In the genomic region with DNA sequence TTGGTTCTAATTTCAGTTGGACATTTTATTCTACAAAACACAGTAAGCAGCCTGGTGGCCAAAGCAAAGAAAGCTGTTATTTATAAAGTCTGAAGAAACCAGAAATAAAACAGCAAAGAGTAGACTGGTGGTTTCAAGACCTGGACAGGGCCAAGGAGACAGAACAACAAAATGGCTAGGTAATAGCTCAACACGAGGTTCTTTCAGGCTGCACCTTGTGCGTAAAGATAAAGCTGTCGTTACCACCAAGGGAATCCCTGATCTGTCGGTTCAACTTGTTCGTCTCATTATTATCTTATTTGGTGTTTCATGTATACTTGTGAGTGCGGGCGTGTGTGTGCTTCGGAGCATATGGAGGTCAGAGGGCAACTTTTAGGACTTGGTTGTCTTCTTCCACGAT, we compare ENCODE assay signal across 21 mouse cellular contexts. TPM values are rescaled to one million over a fixed set of nuclear protein-coding genes. Genes with fewer than 3 reads are reported as not detected.
DNase-seq lines count a peak whose midpoint lies in the region; ATAC-seq and TF ChIP-seq lines count a peak whose summit lies in the region.
"Had no signal": no experiment of that assay in that cellular context is flagged by ENCODE, and none has a peak within 500 bp of the region (broad histone marks: within the 10 kb centered on the region; RNA-seq: fewer than 3 reads in every experiment).

No protein-coding gene starts in this region.

- no peak for TF ChIP-seq POLR2A in kidney, adult 2 months (IDR thresholded peaks at IDR 0.05; ENCODE audit: low read depth, low read length)

- no peaks in the 10 kb centered on the region for H3K9me3 ChIP-seq in liver, embryonic 14.5 days (ENCODE audit: control insufficient read depth, low read length)
- H3K9me3 ChIP-seq: embryonic facial prominence, embryonic 15.5 days; forebrain, embryonic 10.5 days; forebrain, embryonic 15.5 days; heart, embryonic 15.5 days; hindbrain, embryonic 12.5 days had no signal

- H3K4me2 ChIP-seq in liver, embryonic 14.5 days (ENCODE audit: low read depth) = no peak overlapping the region
- H3K4me2 ChIP-seq: embryonic facial prominence, embryonic 15.5 days; forebrain, embryonic 15.5 days; heart, embryonic 11.5 days; heart, embryonic 15.5 days; hindbrain, embryonic 12.5 days had no signal

- no peaks in the 10 kb centered on the region; the same call in 1 of the 2 replicates for H3K36me3 ChIP-seq in kidney, adult 2 months (ENCODE audit: control insufficient read depth, insufficient read depth, low read length)
- no peaks in the 10 kb centered on the region for H3K36me3 ChIP-seq in liver, embryonic 14.5 days (replicated peaks; ENCODE audit: control insufficient read depth, insufficient read depth, low read depth)
- H3K36me3 ChIP-seq: embryonic facial prominence, embryonic 15.5 days; forebrain, embryonic 10.5 days; forebrain, embryonic 15.5 days; heart, embryonic 15.5 days; hindbrain, embryonic 12.5 days had no signal

- no peak overlapping the region; the same call in 1 of the 2 replicates for H3K9ac ChIP-seq in liver, embryonic 14.5 days (replicated peaks)
- H3K9ac ChIP-seq: embryonic facial prominence, embryonic 15.5 days; forebrain, embryonic 15.5 days; heart, embryonic 15.5 days; hindbrain, embryonic 12.5 days had no signal

- no peak for DNase-seq in kidney, adult 2 months
- no peak for DNase-seq in kidney, adult 9 months
- DNase-seq in liver, embryonic 14.5 days (ENCODE audit: low read depth in 3 of 3, low spot score in 3 of 3) = no peak
- DNase-seq in testis, postnatal 14 days (ENCODE audit: low spot score) = no peak
- no peak for DNase-seq in B cell, adult 2 months
- DNase-seq: adrenal gland, postnatal 14 days; cerebellum, adult 2 months; cerebellum, postnatal 10 days; gastrocnemius, postnatal 36 days; heart, adult 11 months had no signal

- TF ChIP-seq CTCF in kidney, adult 2 months (conservative IDR thresholded peaks at IDR 0.05; ENCODE audit: insufficient read depth, insufficient read length, low read depth, low read length) = no peak
- no peak for TF ChIP-seq CTCF in liver, embryonic 14.5 days (IDR thresholded peaks at IDR 0.05; ENCODE audit: low read depth)

- peaks cover 13% of the 10 kb centered on the region; the same call in 1 of the 2 replicates for H3K4me1 ChIP-seq in kidney, adult 2 months (ENCODE audit: control insufficient read depth, insufficient read depth, low read length)
- peaks cover 12% of the 10 kb centered on the region for H3K4me1 ChIP-seq in brown adipose tissue, adult 24 weeks (ENCODE audit: control insufficient read depth, insufficient read depth, insufficient read length, low read length)
- peaks cover 10 to 44% of the 10 kb centered on the region in 2 experiments for H3K4me1 ChIP-seq in liver, embryonic 14.5 days (replicated peaks; ENCODE audit: control insufficient read depth in 2 of 2, insufficient read depth in 2 of 2, low read length in 1 of 2)
- H3K4me1 ChIP-seq: forebrain, embryonic 10.5 days; forebrain, embryonic 15.5 days; hindbrain, embryonic 12.5 days had no signal

- no peaks in the 10 kb centered on the region for H3K27me3 ChIP-seq in kidney, adult 2 months (replicated peaks; ENCODE audit: control insufficient read depth, insufficient read depth, low read length)
- no peaks in the 10 kb centered on the region for H3K27me3 ChIP-seq in liver, embryonic 14.5 days (ENCODE audit: control insufficient read depth, insufficient read depth, low read length)
- H3K27me3 ChIP-seq: embryonic facial prominence, embryonic 15.5 days; forebrain, embryonic 15.5 days; heart, embryonic 15.5 days; hindbrain, embryonic 12.5 days had no signal

- 0 out of 2 replicates have a peak overlapping the region, but pooled peaks have one; percentile 36 for H3K27ac ChIP-seq in kidney, adult 2 months (ENCODE audit: insufficient read depth, low read depth, low read length)
- H3K27ac ChIP-seq in brown adipose tissue, adult 24 weeks (replicated peaks; ENCODE audit: low read depth, low read length) = peak overlapping the region; percentile 59
- peak overlapping the region; percentile 16; the same call in 1 of the 2 replicates for H3K27ac ChIP-seq in liver, embryonic 14.5 days
- H3K27ac ChIP-seq: embryonic facial prominence, embryonic 15.5 days; forebrain, embryonic 10.5 days; forebrain, embryonic 15.5 days; heart, embryonic 15.5 days; hindbrain, embryonic 12.5 days had no signal

- WGBS in kidney, adult 2 months = 87% methylated on average over 9 of the region's 9 CpGs
- WGBS in liver, embryonic 14.5 days (ENCODE audit: insufficient replicate concordance) = 19% methylated on average over 9 of the region's 9 CpGs

- ATAC-seq in liver, embryonic 14.5 days (ENCODE audit: insufficient read depth) = peak; percentile 38; the same call in 1 of the 2 replicates
- ATAC-seq in megakaryocyte-erythroid progenitor cell, adult 5-6 weeks (replicated peaks; ENCODE audit: low FRiP score, low TSS enrichment, poor library complexity, severe bottlenecking) = peak; percentile 47
- ATAC-seq: forebrain, embryonic 15.5 days; hindbrain, embryonic 16.5 days; inflammation-experienced regulatory T-cells, adult 6 months had no signal

- peak; percentile 39; the same call in 1 of the 2 replicates for TF ChIP-seq EP300 in liver, embryonic 14.5 days (IDR thresholded peaks at IDR 0.05; ENCODE audit: low read depth)

- no peak overlapping the region for H3K4me3 ChIP-seq in kidney, adult 2 months (ENCODE audit: insufficient read depth, low read depth, low read length)
- H3K4me3 ChIP-seq in brown adipose tissue, adult 24 weeks (ENCODE audit: insufficient read depth, low read depth, low read length) = no peak overlapping the region
- H3K4me3 ChIP-seq in liver, embryonic 14.5 days (ENCODE audit: insufficient read depth in 1 of 2, low read depth in 2 of 2, low read length in 2 of 2) = no peak overlapping the region
- H3K4me3 ChIP-seq: embryonic facial prominence, embryonic 15.5 days; erythroblast, embryonic 14.5 days; forebrain, embryonic 10.5 days; forebrain, embryonic 15.5 days; heart, embryonic 15.5 days; hindbrain, embryonic 12.5 days had no signal

RNA-seq across cellular contexts. Expression of a gene that starts 31.1 kb away (rescaled TPM):
- 8.7 and 14.3 TPM in 2 replicates for polyA plus RNA-seq in kidney, adult 2 months (2012; rRNA removed)
- polyA plus RNA-seq in brown adipose tissue, adult 24 weeks (2012; ENCODE audit: insufficient read depth, insufficient read length, missing spikeins) = 200 and 231 TPM in 2 replicates
- 1.7 and 2.5 TPM in 2 replicates for polyA plus RNA-seq in liver, embryonic 14.5 days (2012; rRNA removed)
- 6.7 and 7.1 TPM in 2 replicates for polyA plus RNA-seq in liver, embryonic 14.5 days (2014; fragmentation: Nextera tagmentation; extraction: Ambion mirVana)
- total RNA-seq in megakaryocyte-erythroid progenitor cell, adult 5-6 weeks (2014; fragmentation: Nextera tagmentation) = 8.8 and 28.1 TPM in 2 replicates
- 17.8 and 18.1 TPM in 2 replicates for total RNA-seq in megakaryocyte-erythroid progenitor cell, adult 5-6 weeks (2017)
- polyA plus RNA-seq: erythroblast, embryonic 14.5 days had no signal

Comparison
In these comparisons a context has a peak if more than half of its experiments do, and no peak if none do; other contexts are left out.
1. RNA of a gene that starts 31.1 kb away (polyA plus RNA-seq): 200 to 231 TPM in brown adipose tissue, adult 24 weeks; 8.7 to 14.3 TPM in kidney, adult 2 months and 1.7 to 7.1 TPM in liver, embryonic 14.5 days; every median in the first group is over 10 times any median in the second.
2. Peak in every context shown above with its lines, with median percentiles within 50 percentile points of each other: H3K27ac ChIP-seq.